Mouse (Mus musculus): Measurements from ENCODE around the gene Gnaz. TPM values are rescaled to one million over a fixed set of nuclear protein-coding genes. Genes with fewer than 3 reads are reported as not detected.

The Gnaz gene
- 2.4 and 2.9 TPM in 2 replicates for polyA plus RNA-seq (2012; rRNA removed)

DNA sequence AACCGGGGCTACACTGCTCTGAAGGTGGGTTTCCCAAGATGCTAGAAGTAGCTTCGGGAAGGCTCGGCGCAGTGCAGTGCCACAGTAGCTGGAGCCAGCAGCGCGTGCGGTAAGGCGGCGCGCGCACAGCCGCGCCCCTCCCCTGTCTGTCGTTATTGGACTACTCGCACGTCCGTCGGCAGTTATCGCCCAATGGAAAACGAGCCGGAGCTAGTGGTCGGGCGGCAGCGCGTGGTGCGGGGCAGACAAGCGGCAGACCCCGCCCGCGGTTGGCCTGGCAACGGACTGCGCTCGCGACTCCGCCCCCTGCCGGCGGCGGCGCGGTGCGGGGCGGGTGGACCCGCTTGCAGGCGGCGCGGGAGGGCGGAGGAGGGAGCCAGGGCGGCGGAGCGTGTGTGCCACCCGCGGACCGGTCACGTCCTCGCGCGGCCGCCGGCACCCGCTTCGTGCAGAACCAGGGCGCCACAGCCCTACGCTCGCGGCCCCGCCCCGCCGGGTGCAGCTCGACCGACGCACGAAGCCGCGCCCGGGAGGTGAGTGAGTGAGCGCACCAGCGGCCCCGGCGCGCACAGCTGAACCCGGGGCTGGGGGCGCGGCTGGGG, at the start of gene Gnaz:
Gnaz (plus strand) TSS at position 328 of the 602 bp plus-strand sequence.
- Histone ChIP-seq H3K27me3 (ENCODE audit: control insufficient read depth, insufficient read depth, low read length) (no peaks in the 10 kb centered on the region), H3K36me3 (ENCODE audit: control insufficient read depth, insufficient read depth, low read length) (no peaks in the 10 kb centered on the region), H3K4me1 (ENCODE audit: control insufficient read depth, insufficient read depth, low read length) (peaks cover 17% of the 10 kb centered on the region), H3K4me3 (ENCODE audit: control insufficient read depth, low read depth, low read length) (peak within 1 kb of the TSS; percentile 84), H3K27ac (ENCODE audit: control insufficient read depth, insufficient read depth, low read depth, low read length) (no peak within 1 kb of the TSS)
- TF ChIP-seq POLR2A (IDR thresholded peaks at IDR 0.05; ENCODE audit: control insufficient read depth, low read depth, low read length) (no peak), CTCF (IDR thresholded peaks at IDR 0.05; ENCODE audit: control insufficient read depth, insufficient read depth, insufficient replicate concordance, low read depth, low read length) (peak; percentile 28; the same call in 1 of the 2 replicates)

DNA sequence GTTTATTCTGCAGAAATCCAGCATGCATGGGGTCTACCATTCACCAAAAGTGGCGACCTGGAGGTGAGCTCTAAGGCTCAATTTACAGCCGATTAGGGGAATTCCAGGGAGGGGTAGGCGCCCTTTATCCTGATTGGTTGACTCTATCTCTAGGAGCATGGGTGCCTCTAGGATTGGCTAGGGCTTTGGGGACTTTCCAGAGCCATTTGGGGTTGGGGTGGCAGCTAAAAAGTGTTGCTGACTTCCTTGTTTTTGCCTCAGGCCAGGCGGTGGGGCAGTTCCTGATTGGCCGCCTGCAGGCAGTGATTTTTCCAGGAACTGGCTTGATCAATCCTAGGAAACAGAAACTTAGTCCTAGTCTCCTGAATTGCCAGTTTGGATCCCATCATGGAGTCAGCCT, 47.7 kb upstream of the Gnaz start:
- no peak overlapping the region for H3K4me3 ChIP-seq (ENCODE audit: control insufficient read depth, low read depth, low read length)

DNA sequence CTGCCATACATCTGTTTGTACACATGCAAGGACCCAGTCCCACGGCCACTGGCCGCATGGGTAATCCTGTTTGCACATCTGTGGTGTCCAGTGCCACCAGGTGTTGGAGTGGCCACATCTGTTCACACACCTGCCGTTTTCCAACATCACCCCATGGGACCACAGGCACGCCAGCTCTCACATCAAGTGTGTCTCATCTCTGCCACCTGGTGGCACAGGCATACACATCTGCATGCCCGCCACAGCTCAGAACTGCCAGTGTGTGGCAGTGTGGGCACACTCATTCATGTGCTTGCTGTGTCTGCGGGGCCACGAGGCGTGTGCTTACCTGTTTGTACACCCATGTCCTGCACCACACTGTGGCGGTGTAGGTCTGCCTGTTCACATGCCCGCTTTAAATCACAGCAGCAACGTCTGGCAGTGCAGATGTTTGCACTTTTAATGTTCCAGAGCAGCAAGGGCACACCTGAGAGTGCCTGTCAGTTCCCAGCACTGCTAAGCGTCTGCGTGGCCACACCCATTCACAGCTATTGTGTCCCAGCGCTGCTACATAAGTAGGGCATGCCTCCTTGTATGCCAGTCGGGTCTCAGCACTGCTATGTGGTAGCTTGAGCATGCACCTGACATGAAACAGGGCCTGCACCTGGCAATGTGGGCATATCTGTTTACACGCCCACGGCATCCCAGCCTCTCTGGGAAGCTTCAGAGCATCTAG, 46.0 kb upstream of the Gnaz start:
- no peaks in the 10 kb centered on the region; the same call in 1 of the 2 replicates for H3K4me1 ChIP-seq (ENCODE audit: control insufficient read depth, insufficient read depth, low read length)
- H3K27ac ChIP-seq (ENCODE audit: control insufficient read depth, insufficient read depth, low read depth, low read length): no peak overlapping the region
- H3K27me3 ChIP-seq (ENCODE audit: control insufficient read depth, insufficient read depth, low read length): no peaks in the 10 kb centered on the region
- H3K36me3 ChIP-seq (ENCODE audit: control insufficient read depth, insufficient read depth, low read length): no peaks in the 10 kb centered on the region
- H3K4me3 ChIP-seq (ENCODE audit: control insufficient read depth, low read depth, low read length): no peak overlapping the region
- no peak; the same call in 1 of the 2 replicates for TF ChIP-seq POLR2A (IDR thresholded peaks at IDR 0.05; ENCODE audit: control insufficient read depth, low read depth, low read length)
- TF ChIP-seq CTCF (IDR thresholded peaks at IDR 0.05; ENCODE audit: control insufficient read depth, insufficient read depth, insufficient replicate concordance, low read depth, low read length): peak; percentile 74; the same call in 1 of the 2 replicates

More for the DNA sequence above, 47.7 kb upstream of the Gnaz start:
- TF ChIP-seq CTCF (IDR thresholded peaks at IDR 0.05; ENCODE audit: control insufficient read depth, insufficient read depth, insufficient replicate concordance, low read depth, low read length) (no peak), POLR2A (IDR thresholded peaks at IDR 0.05; ENCODE audit: control insufficient read depth, low read depth, low read length) (no peak)
- Histone ChIP-seq H3K27me3 (ENCODE audit: control insufficient read depth, insufficient read depth, low read length) (no peaks in the 10 kb centered on the region), H3K27ac (ENCODE audit: control insufficient read depth, insufficient read depth, low read depth, low read length) (no peak overlapping the region), H3K36me3 (ENCODE audit: control insufficient read depth, insufficient read depth, low read length) (no peaks in the 10 kb centered on the region), H3K4me1 (ENCODE audit: control insufficient read depth, insufficient read depth, low read length) (no peaks in the 10 kb centered on the region)

DNA sequence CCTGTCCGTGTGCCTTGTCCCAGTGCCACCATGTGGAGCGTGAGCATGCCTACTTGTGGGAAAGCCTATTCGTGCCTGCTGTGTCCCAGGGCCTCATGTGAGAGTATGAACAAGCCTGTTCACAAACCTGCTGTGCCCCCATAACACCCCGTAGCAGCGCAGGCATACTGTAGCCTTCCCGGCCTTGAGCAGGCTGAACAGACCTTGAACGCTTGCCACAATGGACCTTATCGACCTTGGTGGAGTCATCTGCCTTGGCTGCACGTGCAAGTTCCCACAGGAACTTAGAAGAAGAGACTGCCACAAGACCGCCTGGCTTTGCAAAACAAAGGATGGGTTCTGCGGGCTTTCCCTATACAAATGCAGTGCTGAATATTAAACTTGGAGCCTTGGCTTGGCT, 45.4 kb upstream of the Gnaz start:
- H3K4me1 ChIP-seq (ENCODE audit: control insufficient read depth, insufficient read depth, low read length): no peaks in the 10 kb centered on the region; the same call in 1 of the 2 replicates
- H3K4me3 ChIP-seq (ENCODE audit: control insufficient read depth, low read depth, low read length): no peak overlapping the region
- TF ChIP-seq POLR2A (IDR thresholded peaks at IDR 0.05; ENCODE audit: control insufficient read depth, low read depth, low read length) (no peak), CTCF (IDR thresholded peaks at IDR 0.05; ENCODE audit: control insufficient read depth, insufficient read depth, insufficient replicate concordance, low read depth, low read length) (no peak)
- no peaks in the 10 kb centered on the region for H3K36me3 ChIP-seq (ENCODE audit: control insufficient read depth, insufficient read depth, low read length)
- no peaks in the 10 kb centered on the region for H3K27me3 ChIP-seq (ENCODE audit: control insufficient read depth, insufficient read depth, low read length)
- H3K27ac ChIP-seq (ENCODE audit: control insufficient read depth, insufficient read depth, low read depth, low read length): no peak overlapping the region

DNA sequence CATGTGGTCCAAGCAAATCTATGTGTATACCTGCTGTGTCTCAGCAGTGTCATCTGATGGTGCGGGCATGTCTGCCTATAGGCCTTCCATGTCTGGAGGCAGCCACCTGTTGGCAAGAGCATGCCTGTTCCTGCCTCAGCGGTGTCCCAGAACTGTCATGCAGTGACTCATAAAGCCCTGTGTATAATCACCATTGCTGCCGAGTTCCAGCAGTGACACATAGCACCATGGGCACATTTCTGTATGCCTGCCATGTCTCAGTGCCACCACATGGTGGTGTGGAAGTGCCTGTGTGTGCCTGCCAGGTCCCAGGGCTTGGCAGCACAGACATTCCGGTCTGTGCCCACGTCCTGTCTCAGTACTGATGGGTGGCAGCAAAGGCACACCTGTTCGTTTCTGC, 44.2 kb upstream of the Gnaz start:
- Histone ChIP-seq H3K4me1 (ENCODE audit: control insufficient read depth, insufficient read depth, low read length) (no peaks in the 10 kb centered on the region; the same call in 1 of the 2 replicates), H3K27ac (ENCODE audit: control insufficient read depth, insufficient read depth, low read depth, low read length) (no peak overlapping the region), H3K27me3 (ENCODE audit: control insufficient read depth, insufficient read depth, low read length) (no peaks in the 10 kb centered on the region), H3K36me3 (ENCODE audit: control insufficient read depth, insufficient read depth, low read length) (no peaks in the 10 kb centered on the region), H3K4me3 (ENCODE audit: control insufficient read depth, low read depth, low read length) (no peak overlapping the region)
- TF ChIP-seq CTCF (IDR thresholded peaks at IDR 0.05; ENCODE audit: control insufficient read depth, insufficient read depth, insufficient replicate concordance, low read depth, low read length) (peak; percentile 63; the same call in 1 of the 2 replicates), POLR2A (IDR thresholded peaks at IDR 0.05; ENCODE audit: control insufficient read depth, low read depth, low read length) (no peak)

DNA sequence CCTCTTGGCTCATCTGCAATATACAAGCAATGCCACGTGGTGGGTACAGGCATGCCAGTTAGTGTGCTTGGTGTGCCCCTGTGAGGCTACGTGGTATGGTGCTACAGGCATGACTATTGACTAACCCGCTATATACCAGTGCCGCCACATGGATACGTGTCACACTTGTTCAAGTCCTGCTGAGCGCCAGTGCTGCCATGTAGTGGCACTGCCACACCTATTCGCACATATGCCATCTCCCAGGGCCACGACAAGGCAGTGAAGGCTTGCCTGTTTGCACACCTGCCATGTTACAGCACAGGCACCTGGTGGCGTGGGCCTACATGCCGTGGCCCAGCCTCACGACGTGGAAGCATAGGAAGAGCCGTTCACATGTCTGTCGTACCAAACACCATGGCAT, 42.7 kb upstream of the Gnaz start:
- no peak overlapping the region for H3K27ac ChIP-seq (ENCODE audit: control insufficient read depth, insufficient read depth, low read depth, low read length)
- no peaks in the 10 kb centered on the region for H3K27me3 ChIP-seq (ENCODE audit: control insufficient read depth, insufficient read depth, low read length)
- H3K4me3 ChIP-seq (ENCODE audit: control insufficient read depth, low read depth, low read length): no peak overlapping the region
- no peaks in the 10 kb centered on the region for H3K36me3 ChIP-seq (ENCODE audit: control insufficient read depth, insufficient read depth, low read length)
- H3K4me1 ChIP-seq (ENCODE audit: control insufficient read depth, insufficient read depth, low read length): no peaks in the 10 kb centered on the region; the same call in 1 of the 2 replicates
- TF ChIP-seq POLR2A (IDR thresholded peaks at IDR 0.05; ENCODE audit: control insufficient read depth, low read depth, low read length): no peak
- no peak for TF ChIP-seq CTCF (IDR thresholded peaks at IDR 0.05; ENCODE audit: control insufficient read depth, insufficient read depth, insufficient replicate concordance, low read depth, low read length)

DNA sequence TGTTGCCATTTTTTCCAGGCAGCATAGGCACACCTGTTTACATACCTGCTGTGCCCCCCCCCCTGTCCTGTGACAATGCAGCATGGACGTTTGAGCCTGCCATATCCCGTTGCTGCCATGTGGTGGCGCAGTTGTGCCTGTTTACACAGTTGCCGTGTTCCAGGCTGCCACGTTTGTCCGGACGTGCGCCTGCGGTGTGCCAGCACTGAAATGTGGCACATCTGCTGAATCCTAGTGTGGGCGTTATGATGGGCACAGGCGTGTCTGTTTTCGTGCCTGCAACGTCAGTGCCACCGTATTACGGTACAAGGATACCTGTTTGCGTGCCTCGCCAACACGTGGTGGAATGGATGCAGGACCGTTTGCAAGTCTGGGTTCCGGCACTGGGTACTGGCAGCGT, 41.7 kb upstream of the Gnaz start:
- H3K27me3 ChIP-seq (ENCODE audit: control insufficient read depth, insufficient read depth, low read length): no peaks in the 10 kb centered on the region
- H3K27ac ChIP-seq (ENCODE audit: control insufficient read depth, insufficient read depth, low read depth, low read length): no peak overlapping the region
- TF ChIP-seq POLR2A (IDR thresholded peaks at IDR 0.05; ENCODE audit: control insufficient read depth, low read depth, low read length) (no peak), CTCF (IDR thresholded peaks at IDR 0.05; ENCODE audit: control insufficient read depth, insufficient read depth, insufficient replicate concordance, low read depth, low read length) (peak; percentile 91; the same call in 1 of the 2 replicates)
- H3K4me1 ChIP-seq (ENCODE audit: control insufficient read depth, insufficient read depth, low read length): no peaks in the 10 kb centered on the region; the same call in 1 of the 2 replicates
- no peaks in the 10 kb centered on the region for H3K36me3 ChIP-seq (ENCODE audit: control insufficient read depth, insufficient read depth, low read length)
- H3K4me3 ChIP-seq (ENCODE audit: control insufficient read depth, low read depth, low read length): peak overlapping the region; percentile 36; the same call in 1 of the 2 replicates

Data from testis, adult 2 months (tissue).